Mouse (Mus musculus) G1E (cell line): ENCODE measurements around the gene Npnt. TPM values are rescaled to one million over a fixed set of nuclear protein-coding genes. Genes with fewer than 3 reads are reported as not detected.

Experiments
- ATAC-seq: 2 replicates; pipeline ENCODE4 v1.8.0; 2016; ENCODE audit warnings: mild to moderate bottlenecking; ENCODE audit not compliant: insufficient number of reproducible peaks, poor library complexity, low FRiP score, severe bottlenecking; ENCODE audit errors: extremely low read depth
- DNase-seq: peaks from one replicate; pipeline ENCODE4 v3.0.0; 2012; ENCODE audit warnings: low spot score
- H3K27me3 ChIP-seq: 2 replicates; pipeline ENCODE4 v1.6.1; 2012; ENCODE audit warnings: mild to moderate bottlenecking, low read length, inconsistent platforms; ENCODE audit not compliant: insufficient read depth
- H3K36me3 ChIP-seq: replicated peaks from 2 replicates; pipeline ENCODE3; 2012; ENCODE audit warnings: mild to moderate bottlenecking, inconsistent platforms
- H3K4me1 ChIP-seq: 2 replicates; pipeline ENCODE4 v1.6.1; 2012; ENCODE audit warnings: low read depth, low read length, inconsistent platforms, mixed read lengths; ENCODE audit not compliant: insufficient read depth
- H3K4me3 ChIP-seq: 2 replicates; pipeline ENCODE4 v1.5.1; 2012; ENCODE audit warnings: low read depth, mild to moderate bottlenecking, inconsistent platforms, low read length, moderate library complexity, mixed read lengths
- H3K9me3 ChIP-seq: replicated peaks from 2 replicates; pipeline ENCODE4 v1.6.1; 2012; ENCODE audit warnings: inconsistent platforms
- CTCF ChIP-seq: IDR thresholded peaks from 2 replicates; pipeline ENCODE4 v1.5.1; 2012; ENCODE audit warnings: low read depth, low read length, inconsistent platforms, mixed read lengths
- GATA1 ChIP-seq: IDR thresholded peaks from 2 replicates; pipeline ENCODE4 v1.6.1; 2012; ENCODE audit warnings: borderline replicate concordance, low read length, inconsistent platforms, mixed read lengths
- GATA2 ChIP-seq: IDR thresholded peaks from 2 replicates; pipeline ENCODE4 v1.6.1; 2012; ENCODE audit warnings: low read depth, low read length, inconsistent platforms, borderline replicate concordance
- POLR2AphosphoS5 ChIP-seq: IDR thresholded peaks from 2 replicates; pipeline ENCODE4 v1.6.1; 2012; ENCODE audit warnings: low read depth, low read length, inconsistent platforms; ENCODE audit not compliant: insufficient replicate concordance
- TAL1 ChIP-seq: conservative IDR thresholded peaks from 2 replicates; pipeline ENCODE4 v1.6.1; 2012; ENCODE audit warnings: low read depth, low read length, inconsistent platforms, mixed read lengths
- polyA plus RNA-seq: library from polyadenylated mRNA; stranded (reverse); fragments of >175 nt; gene quantifications from 2 replicates; pipeline ENCODE4 v1.2.3, GENCODE M21; 2012
- total RNA-seq, 2 experiments: library from RNA; stranded (forward) in 1 of 2; stranded (reverse) in 1 of 2; fragments of 200-1000 nt in 1 of 2; fragments of >200 nt in 1 of 2; fragmentation: Nextera tagmentation in 1 of 2; gene quantifications; 2 replicates each; pipeline ENCODE4 v1.2.3; 2014 to 2017

Gene Npnt
- total and polyA plus RNA-seq, 3 experiments: 0.05 TPM; not detected in 2

GRCm38 (mm10) chr3:132919798-132920197, 30.3 kb downstream of the Npnt start:
- no peak for ATAC-seq
- Histone ChIP-seq H3K27me3 (peaks cover 8% of the 10 kb centered on the region; the same call in 1 of the 2 replicates), H3K9me3 (no peaks in the 10 kb centered on the region), H3K36me3 (no peaks in the 10 kb centered on the region), H3K4me3 (no peak overlapping the region), H3K4me1 (no peaks in the 10 kb centered on the region)
- no peak for DNase-seq
- TF ChIP-seq GATA1: no peak
- no peak for TF ChIP-seq CTCF
- no peak for TF ChIP-seq POLR2AphosphoS5
- no peak for TF ChIP-seq GATA2
- TF ChIP-seq TAL1: no peak

GRCm38 (mm10) chr3:132919240-132919639, 30.9 kb downstream of the Npnt start:
- DNase-seq: no peak
- Histone ChIP-seq H3K9me3 (no peaks in the 10 kb centered on the region), H3K4me1 (no peaks in the 10 kb centered on the region), H3K27me3 (peaks cover 8% of the 10 kb centered on the region; the same call in 1 of the 2 replicates), H3K36me3 (no peaks in the 10 kb centered on the region), H3K4me3 (no peak overlapping the region)
- no peak for ATAC-seq
- TF ChIP-seq GATA1 (no peak), TAL1 (no peak)

GRCm38 (mm10) chr3:132917356-132918090, 32.6 kb downstream of the Npnt start:
- ATAC-seq (no peak), DNase-seq (no peak)

GRCm38 (mm10) chr3:132915661-132916060, 34.4 kb downstream of the Npnt start:
- DNase-seq (no peak), ATAC-seq (no peak)
- TF ChIP-seq TAL1 (no peak), GATA1 (no peak), CTCF (no peak), GATA2 (no peak), POLR2AphosphoS5 (no peak)
- Histone ChIP-seq H3K4me3 (no peak overlapping the region), H3K27me3 (peaks cover 13% of the 10 kb centered on the region), H3K36me3 (no peaks in the 10 kb centered on the region), H3K9me3 (no peaks in the 10 kb centered on the region), H3K4me1 (no peaks in the 10 kb centered on the region; the same call in 1 of the 2 replicates)

More at GRCm38 (mm10) chr3:132917356-132918090, 32.6 kb downstream of the Npnt start:
- no peaks in the 10 kb centered on the region for H3K36me3 ChIP-seq
- no peak overlapping the region for H3K4me3 ChIP-seq
- H3K27me3 ChIP-seq: peaks cover 11% of the 10 kb centered on the region
- H3K9me3 ChIP-seq: no peaks in the 10 kb centered on the region
- no peaks in the 10 kb centered on the region; the same call in 1 of the 2 replicates for H3K4me1 ChIP-seq
- TF ChIP-seq CTCF: no peak
- no peak for TF ChIP-seq GATA1
- no peak for TF ChIP-seq POLR2AphosphoS5

GRCm38 (mm10) chr3:132912420-132912819, 37.7 kb downstream of the Npnt start:
- H3K27me3 ChIP-seq: peaks cover 17% of the 10 kb centered on the region
- no peaks in the 10 kb centered on the region for H3K36me3 ChIP-seq
- no peak overlapping the region for H3K4me3 ChIP-seq
- ATAC-seq (no peak), DNase-seq (no peak)
- no peaks in the 10 kb centered on the region for H3K9me3 ChIP-seq
- H3K4me1 ChIP-seq: no peaks in the 10 kb centered on the region; the same call in 1 of the 2 replicates
- TF ChIP-seq POLR2AphosphoS5 (no peak), GATA1 (no peak), GATA2 (no peak), TAL1 (no peak), CTCF (no peak)

GRCm38 (mm10) chr3:132911716-132912115, 38.4 kb downstream of the Npnt start:
- no peak overlapping the region for H3K4me3 ChIP-seq
- no peak for ATAC-seq
- no peaks in the 10 kb centered on the region for H3K36me3 ChIP-seq
- DNase-seq: no peak
- TF ChIP-seq GATA1: no peak
- no peak for TF ChIP-seq GATA2
- no peak for TF ChIP-seq TAL1
- TF ChIP-seq CTCF: no peak
- no peak for TF ChIP-seq POLR2AphosphoS5
- no peaks in the 10 kb centered on the region; the same call in 1 of the 2 replicates for H3K4me1 ChIP-seq
- H3K9me3 ChIP-seq: no peaks in the 10 kb centered on the region
- peaks cover 15% of the 10 kb centered on the region for H3K27me3 ChIP-seq

GRCm38 (mm10) chr3:132910727-132911126, 39.4 kb downstream of the Npnt start:
- Histone ChIP-seq H3K36me3 (no peaks in the 10 kb centered on the region), H3K9me3 (no peaks in the 10 kb centered on the region), H3K4me1 (no peaks in the 10 kb centered on the region; the same call in 1 of the 2 replicates), H3K4me3 (no peak overlapping the region), H3K27me3 (peaks cover 18% of the 10 kb centered on the region)
- ATAC-seq (no peak), DNase-seq (no peak)
- TF ChIP-seq POLR2AphosphoS5: no peak
- TF ChIP-seq GATA2: no peak
- no peak for TF ChIP-seq TAL1
- no peak for TF ChIP-seq CTCF
- no peak for TF ChIP-seq GATA1
